Mouse (Mus musculus): ENCODE measurements around the gene Fndc8. TPM values are rescaled to one million over a fixed set of nuclear protein-coding genes. Genes with fewer than 3 reads are reported as not detected.

The Fndc8 gene
- polyA plus RNA-seq, 1 experiment from 2014 or later = 0.09 TPM

DNA sequence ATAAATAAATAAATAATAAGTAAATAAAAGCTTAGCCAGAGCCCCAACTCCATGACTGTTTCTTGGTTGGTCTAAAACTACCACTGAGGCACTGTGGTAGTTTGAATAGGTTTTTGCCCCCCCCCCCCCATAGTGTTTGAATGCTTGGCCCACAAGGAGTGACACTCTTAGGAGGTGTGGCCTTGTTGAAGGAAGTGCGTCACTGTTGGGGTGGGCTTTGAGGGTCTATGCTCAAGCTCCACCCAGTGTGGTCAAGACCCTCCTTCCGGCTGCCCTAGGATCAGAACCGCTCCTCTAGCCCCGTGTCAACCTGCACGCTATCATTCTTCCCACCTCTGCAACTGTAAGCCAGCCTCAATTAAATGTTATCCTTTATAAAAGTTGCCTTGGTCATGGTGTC is 16.3 kb upstream of the Fndc8 start:
- Histone ChIP-seq H3K36me3 (ENCODE audit: control insufficient read depth, insufficient read depth, low read length) (no peaks in the 10 kb centered on the region), H3K4me2 (replicated peaks; ENCODE audit: low read depth, low read length) (no peak overlapping the region), H3K27me3 (ENCODE audit: control insufficient read depth, insufficient read depth, low read length) (no peaks in the 10 kb centered on the region), H3K4me3 (ENCODE audit: low read depth, low read length) (no peak overlapping the region), H3K27ac (ENCODE audit: low read depth, low read length) (no peak overlapping the region), H3K4me1 (replicated peaks; ENCODE audit: control insufficient read depth, insufficient read depth, low read length) (no peaks in the 10 kb centered on the region), H3K9ac (ENCODE audit: low read depth, low read length) (no peak overlapping the region), H3K9me3 (ENCODE audit: control insufficient read depth, low read length) (no peaks in the 10 kb centered on the region)
- no peak for DNase-seq (ENCODE audit: low spot score)
- 86% methylated on average over 5 of the region's 5 CpGs for WGBS
- ATAC-seq (ENCODE audit: low FRiP score) = no peak

DNA sequence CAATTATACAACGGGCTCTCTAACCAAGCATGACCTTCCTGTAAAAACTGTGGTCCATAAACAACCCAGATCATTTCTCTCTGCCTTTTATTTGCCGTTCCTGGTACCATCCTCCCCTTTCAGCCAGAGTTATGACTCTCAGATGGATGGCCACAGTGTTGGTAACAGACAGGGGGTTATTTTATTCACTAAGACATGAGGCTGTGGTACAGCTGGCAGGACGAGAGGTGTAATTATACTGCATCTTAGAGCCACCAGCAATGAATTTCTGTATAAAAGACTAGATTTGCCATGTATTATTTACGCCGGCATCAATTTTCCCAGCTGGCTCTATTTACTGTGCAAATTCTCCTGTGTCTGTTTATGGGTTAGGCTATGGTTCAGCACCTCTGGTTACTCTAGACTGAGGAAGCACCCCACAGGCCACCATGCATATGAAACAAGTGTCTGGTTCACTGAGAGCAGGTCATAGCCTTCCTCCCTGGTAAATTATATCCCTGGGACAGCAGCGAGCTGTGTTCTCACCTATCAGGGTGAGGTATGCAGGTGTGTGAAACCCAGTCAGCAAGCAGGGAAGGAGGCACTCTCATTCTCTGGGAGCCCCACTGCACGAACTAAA is 14.1 kb upstream of the Fndc8 start:
- Histone ChIP-seq H3K27me3 (ENCODE audit: control insufficient read depth, insufficient read depth, low read length) (no peaks in the 10 kb centered on the region), H3K9me3 (ENCODE audit: control insufficient read depth, low read length) (no peaks in the 10 kb centered on the region), H3K36me3 (ENCODE audit: control insufficient read depth, insufficient read depth, low read length) (no peaks in the 10 kb centered on the region), H3K27ac (ENCODE audit: low read depth, low read length) (no peak overlapping the region), H3K4me3 (ENCODE audit: low read depth, low read length) (no peak overlapping the region), H3K9ac (ENCODE audit: low read depth, low read length) (no peak overlapping the region), H3K4me1 (replicated peaks; ENCODE audit: control insufficient read depth, insufficient read depth, low read length) (no peaks in the 10 kb centered on the region), H3K4me2 (replicated peaks; ENCODE audit: low read depth, low read length) (no peak overlapping the region)
- no peak for ATAC-seq (ENCODE audit: low FRiP score)
- WGBS = 87% methylated on average over 7 of the region's 7 CpGs
- DNase-seq (ENCODE audit: low spot score) = no peak

DNA sequence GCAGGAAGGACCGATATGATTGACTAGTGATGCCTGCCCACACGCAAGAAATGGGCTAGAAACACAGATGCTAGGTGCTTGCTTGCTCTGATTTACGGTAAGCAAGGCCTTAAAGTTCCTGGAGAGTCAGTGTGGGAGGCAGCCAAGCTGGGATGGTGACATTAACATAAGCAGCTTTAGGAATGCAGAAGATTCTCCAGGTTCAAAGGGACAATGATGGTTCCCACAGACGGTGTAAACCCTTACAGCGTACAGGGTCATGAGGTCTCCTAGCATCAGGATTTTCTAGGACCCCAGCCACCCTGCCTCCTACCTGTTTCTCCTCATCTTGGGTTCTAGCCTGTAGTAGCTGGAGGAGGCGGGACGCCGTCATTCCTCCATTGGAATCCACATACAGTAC is 8.7 kb upstream of the Fndc8 start:
- H3K4me3 ChIP-seq (ENCODE audit: low read depth, low read length) = no peak overlapping the region
- H3K9ac ChIP-seq (ENCODE audit: low read depth, low read length) = no peak overlapping the region
- DNase-seq (ENCODE audit: low spot score) (no peak), ATAC-seq (ENCODE audit: low FRiP score) (no peak)
- H3K9me3 ChIP-seq (ENCODE audit: control insufficient read depth, low read length) = no peaks in the 10 kb centered on the region
- H3K27ac ChIP-seq (ENCODE audit: low read depth, low read length) = no peak overlapping the region
- H3K4me2 ChIP-seq (replicated peaks; ENCODE audit: low read depth, low read length) = no peak overlapping the region
- no peaks in the 10 kb centered on the region for H3K27me3 ChIP-seq (ENCODE audit: control insufficient read depth, insufficient read depth, low read length)
- 71% methylated on average over 8 of the region's 8 CpGs for WGBS
- H3K36me3 ChIP-seq (ENCODE audit: control insufficient read depth, insufficient read depth, low read length) = no peaks in the 10 kb centered on the region
- 0 out of 2 replicates have a peak, but pooled peaks cover under 1% of the 10 kb centered on the region for H3K4me1 ChIP-seq (replicated peaks; ENCODE audit: control insufficient read depth, insufficient read depth, low read length)

DNA sequence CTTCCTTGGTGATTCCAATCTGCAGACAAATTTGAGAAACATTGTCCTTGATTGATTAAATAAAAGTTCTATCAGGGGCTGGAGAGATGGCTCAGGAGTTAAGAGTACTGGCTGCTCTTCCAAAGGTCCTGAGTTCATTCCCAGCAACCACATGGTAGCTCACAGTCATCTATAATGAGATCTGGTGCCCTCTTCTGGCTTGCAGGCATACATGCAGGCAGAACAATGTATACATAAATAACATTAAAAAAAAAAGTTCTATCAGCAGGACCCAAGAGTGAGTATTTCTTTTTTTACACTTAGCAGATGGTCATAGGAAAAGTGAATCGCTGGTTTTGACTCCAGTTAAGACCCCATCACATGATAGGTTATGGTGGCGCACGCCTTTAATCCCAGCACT is 5.4 kb upstream of the Fndc8 start:
- Histone ChIP-seq H3K27me3 (ENCODE audit: control insufficient read depth, insufficient read depth, low read length) (no peaks in the 10 kb centered on the region), H3K9ac (ENCODE audit: low read depth, low read length) (no peak overlapping the region), H3K4me3 (ENCODE audit: low read depth, low read length) (no peak overlapping the region), H3K4me1 (replicated peaks; ENCODE audit: control insufficient read depth, insufficient read depth, low read length) (peaks cover 5% of the 10 kb centered on the region; the same call in 1 of the 2 replicates), H3K9me3 (ENCODE audit: control insufficient read depth, low read length) (no peaks in the 10 kb centered on the region), H3K27ac (ENCODE audit: low read depth, low read length) (no peak overlapping the region), H3K36me3 (ENCODE audit: control insufficient read depth, insufficient read depth, low read length) (no peaks in the 10 kb centered on the region), H3K4me2 (replicated peaks; ENCODE audit: low read depth, low read length) (no peak overlapping the region)
- DNase-seq (ENCODE audit: low spot score) (no peak), ATAC-seq (ENCODE audit: low FRiP score) (no peak)
- 89% methylated on average over 3 of the region's 3 CpGs for WGBS

DNA sequence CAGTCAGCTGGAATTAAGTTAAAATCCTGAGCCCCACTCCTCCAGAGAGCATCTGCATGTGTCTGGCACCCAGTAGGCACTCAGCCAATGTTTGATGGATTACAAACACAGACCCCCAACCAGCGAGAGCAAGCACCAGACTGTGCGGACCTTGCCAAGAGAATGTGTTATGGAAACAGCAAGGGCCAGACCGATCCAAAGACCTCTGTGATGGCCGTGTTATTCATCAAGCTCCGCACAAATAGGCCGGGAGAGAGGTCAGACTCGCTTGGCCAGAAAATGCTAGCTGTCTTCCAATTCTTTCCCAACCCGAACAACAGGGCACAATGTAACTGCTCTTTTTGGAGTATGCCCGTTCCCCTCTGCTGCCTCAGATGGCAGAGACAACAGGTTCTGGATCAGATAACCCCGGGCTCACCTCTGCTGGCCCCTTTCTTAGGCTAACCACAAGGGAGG is 3.4 kb upstream of the Fndc8 start:
- no peak overlapping the region for H3K4me3 ChIP-seq (ENCODE audit: low read depth, low read length)
- H3K27ac ChIP-seq (ENCODE audit: low read depth, low read length) = no peak overlapping the region
- DNase-seq (ENCODE audit: low spot score) (no peak), ATAC-seq (ENCODE audit: low FRiP score) (no peak)
- no peaks in the 10 kb centered on the region for H3K9me3 ChIP-seq (ENCODE audit: control insufficient read depth, low read length)
- no peaks in the 10 kb centered on the region for H3K27me3 ChIP-seq (ENCODE audit: control insufficient read depth, insufficient read depth, low read length)
- no peak overlapping the region for H3K9ac ChIP-seq (ENCODE audit: low read depth, low read length)
- H3K4me1 ChIP-seq (replicated peaks; ENCODE audit: control insufficient read depth, insufficient read depth, low read length) = peaks cover 5% of the 10 kb centered on the region; the same call in 1 of the 2 replicates
- no peak overlapping the region for H3K4me2 ChIP-seq (replicated peaks; ENCODE audit: low read depth, low read length)
- H3K36me3 ChIP-seq (ENCODE audit: control insufficient read depth, insufficient read depth, low read length) = no peaks in the 10 kb centered on the region
- 53% methylated on average over 10 of the region's 10 CpGs for WGBS

DNA sequence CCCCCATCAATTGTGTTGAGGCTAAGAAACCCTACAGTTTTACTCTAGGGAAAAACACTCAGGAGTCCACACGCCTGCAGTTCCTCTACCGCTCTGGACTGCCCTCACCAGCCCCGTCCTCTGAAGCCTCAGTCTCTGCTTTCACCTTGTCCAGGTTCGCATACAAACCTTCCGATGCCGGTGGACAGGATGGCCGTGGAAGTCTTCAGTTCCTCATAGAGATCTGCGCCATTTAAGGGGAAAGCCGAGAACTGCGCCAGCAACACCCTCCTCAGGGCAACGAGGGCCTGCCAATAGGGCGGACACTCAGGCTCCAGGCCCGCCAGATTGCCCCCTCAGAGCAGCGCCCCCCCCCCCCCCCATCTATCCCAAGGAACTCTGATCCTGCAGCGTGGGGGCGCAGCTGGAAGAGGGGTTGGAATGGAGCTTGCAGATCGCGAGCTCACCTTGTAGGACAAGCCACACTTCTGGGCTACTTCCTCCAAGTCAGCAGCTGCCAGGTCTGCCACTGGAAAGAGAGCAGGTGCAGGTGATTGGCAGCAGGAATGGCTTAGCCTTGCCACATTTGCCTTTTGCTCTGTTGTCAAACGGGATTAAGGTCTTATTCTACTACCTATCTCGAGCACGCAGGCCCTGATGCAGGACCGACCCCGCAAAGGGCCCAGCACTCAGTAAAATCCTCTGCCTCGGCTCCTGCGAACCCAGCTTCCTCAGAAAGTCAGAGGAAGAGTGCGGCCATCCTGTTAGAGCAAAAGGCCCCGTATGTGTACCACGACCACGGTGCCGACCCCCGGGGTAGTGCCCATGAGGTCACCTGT is 2.2 kb upstream of the Fndc8 start:
- WGBS = 7% methylated on average over 31 of the region's 31 CpGs
- H3K4me1 ChIP-seq (replicated peaks; ENCODE audit: control insufficient read depth, insufficient read depth, low read length) = peaks cover 5% of the 10 kb centered on the region; the same call in 1 of the 2 replicates
- no peak overlapping the region for H3K27ac ChIP-seq (ENCODE audit: low read depth, low read length)
- H3K27me3 ChIP-seq (ENCODE audit: control insufficient read depth, insufficient read depth, low read length) = no peaks in the 10 kb centered on the region
- peak overlapping the region; percentile 76 for H3K9ac ChIP-seq (ENCODE audit: low read depth, low read length)
- H3K9me3 ChIP-seq (ENCODE audit: control insufficient read depth, low read length) = no peaks in the 10 kb centered on the region
- DNase-seq (ENCODE audit: low spot score) (peak; percentile 33), ATAC-seq (ENCODE audit: low FRiP score) (peak; percentile 47)
- H3K36me3 ChIP-seq (ENCODE audit: control insufficient read depth, insufficient read depth, low read length) = no peaks in the 10 kb centered on the region
- peak overlapping the region; percentile 70 for H3K4me3 ChIP-seq (ENCODE audit: low read depth, low read length)
- peak overlapping the region; percentile 89 for H3K4me2 ChIP-seq (replicated peaks; ENCODE audit: low read depth, low read length)

DNA sequence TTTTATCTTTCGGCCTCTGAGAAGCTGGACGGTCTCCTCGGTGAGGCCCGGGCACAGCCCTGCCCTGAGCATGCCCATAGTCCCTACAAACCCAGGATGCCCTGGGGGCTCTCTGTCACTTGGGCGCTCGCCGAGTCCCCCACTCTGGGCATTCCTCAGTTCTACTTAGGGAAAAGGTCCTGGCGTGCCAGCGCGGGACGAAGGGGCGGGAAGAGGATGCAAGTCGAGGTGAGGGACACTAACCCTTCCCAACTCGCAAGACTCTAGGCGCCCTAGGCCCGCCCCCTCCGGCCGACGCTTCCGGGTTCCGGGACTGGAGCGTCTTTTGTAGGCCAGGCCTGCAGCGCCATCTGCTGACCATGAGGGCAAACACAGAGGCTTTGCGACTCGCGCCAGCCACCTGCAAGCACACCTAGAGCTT is 1.6 kb upstream of the Fndc8 start, which contains the start of gene Rad51d:
Gene Rad51d, minus strand, starts transcription at position 273 of the 421 bp plus-strand sequence.
- peak within 1 kb of the TSS; percentile 76 for H3K9ac ChIP-seq (ENCODE audit: low read depth, low read length)
- ATAC-seq (ENCODE audit: low FRiP score) = peak; percentile 83
- H3K4me2 ChIP-seq (replicated peaks; ENCODE audit: low read depth, low read length) = peak within 1 kb of the TSS; percentile 89
- WGBS = under 1% methylated on average over 25 of the region's 26 CpGs
- H3K4me1 ChIP-seq (replicated peaks; ENCODE audit: control insufficient read depth, insufficient read depth, low read length) = peaks cover 5% of the 10 kb centered on the region; the same call in 1 of the 2 replicates
- DNase-seq (ENCODE audit: low spot score) = peak; percentile 97
- H3K27ac ChIP-seq (ENCODE audit: low read depth, low read length) = no peak within 1 kb of the TSS
- no peaks in the 10 kb centered on the region for H3K36me3 ChIP-seq (ENCODE audit: control insufficient read depth, insufficient read depth, low read length)
- no peaks in the 10 kb centered on the region for H3K27me3 ChIP-seq (ENCODE audit: control insufficient read depth, insufficient read depth, low read length)
- H3K4me3 ChIP-seq (ENCODE audit: low read depth, low read length) = peak within 1 kb of the TSS; percentile 70
- H3K9me3 ChIP-seq (ENCODE audit: control insufficient read depth, low read length) = no peaks in the 10 kb centered on the region

DNA sequence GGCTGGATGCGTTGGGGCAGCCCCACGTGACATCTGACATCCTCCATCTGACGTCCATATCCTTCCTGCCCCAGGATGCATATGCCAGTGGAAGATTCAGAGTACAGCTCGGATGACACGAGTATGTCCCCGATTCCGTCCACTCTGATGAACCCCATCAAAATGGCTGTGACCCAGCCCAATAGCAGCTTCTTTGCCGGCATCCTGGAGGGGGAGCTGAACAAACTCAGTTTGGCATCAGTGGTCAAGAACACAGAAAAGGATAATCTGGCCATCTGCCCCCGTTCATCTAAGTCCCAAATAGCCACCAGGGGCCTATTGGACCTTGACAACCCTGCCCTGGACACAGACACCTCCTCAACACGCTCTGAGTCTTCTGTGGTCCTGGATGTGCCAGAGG is 5.6 kb downstream of the Fndc8 start:
- Histone ChIP-seq H3K9ac (ENCODE audit: low read depth, low read length) (no peak overlapping the region), H3K4me2 (replicated peaks; ENCODE audit: low read depth, low read length) (no peak overlapping the region), H3K27me3 (ENCODE audit: control insufficient read depth, insufficient read depth, low read length) (no peaks in the 10 kb centered on the region), H3K4me3 (ENCODE audit: low read depth, low read length) (no peak overlapping the region), H3K36me3 (ENCODE audit: control insufficient read depth, insufficient read depth, low read length) (0 out of 2 replicates have a peak, but pooled peaks cover 3% of the 10 kb centered on the region), H3K9me3 (ENCODE audit: control insufficient read depth, low read length) (no peaks in the 10 kb centered on the region), H3K4me1 (replicated peaks; ENCODE audit: control insufficient read depth, insufficient read depth, low read length) (no peaks in the 10 kb centered on the region), H3K27ac (ENCODE audit: low read depth, low read length) (no peak overlapping the region)
- DNase-seq (ENCODE audit: low spot score) (no peak), ATAC-seq (ENCODE audit: low FRiP score) (no peak)
- 90% methylated on average over 10 of the region's 10 CpGs for WGBS
